8 mouse cellular contexts compared by ENCODE assay signal in genomic region chr17:35178528-35178927, GRCm38 (mm10). TPM values are rescaled to one million over a fixed set of nuclear protein-coding genes. Genes with fewer than 3 reads are reported as not detected.
DNase-seq lines count a peak whose midpoint lies in the region; ATAC-seq and TF ChIP-seq lines count a peak whose summit lies in the region.

No protein-coding gene starts in this region.

- no peaks in the 10 kb centered on the region for H3K4me1 ChIP-seq in hindbrain, embryonic 11.5 days (replicated peaks; ENCODE audit: control insufficient read depth, insufficient read depth, low read length)
- H3K4me1 ChIP-seq in hindbrain, embryonic 16.5 days (ENCODE audit: control insufficient read depth, insufficient read depth, low read depth, low read length) = no peaks in the 10 kb centered on the region
- H3K4me1 ChIP-seq in embryonic facial prominence, embryonic 14.5 days (ENCODE audit: control insufficient read depth, insufficient read depth, low read length) = peaks cover 4% of the 10 kb centered on the region; the same call in 1 of the 2 replicates
- peaks cover 11% of the 10 kb centered on the region for H3K4me1 ChIP-seq in limb, embryonic 13.5 days

- H3K9ac ChIP-seq in hindbrain, embryonic 11.5 days (ENCODE audit: low read depth, low read length) = no peak overlapping the region
- H3K9ac ChIP-seq in hindbrain, embryonic 16.5 days (ENCODE audit: low read depth, low read length) = no peak overlapping the region
- no peak overlapping the region for H3K9ac ChIP-seq in embryonic facial prominence, embryonic 14.5 days (ENCODE audit: low read depth, low read length)
- no peak overlapping the region for H3K9ac ChIP-seq in limb, embryonic 13.5 days

- no peaks in the 10 kb centered on the region for H3K9me3 ChIP-seq in hindbrain, embryonic 11.5 days (ENCODE audit: control insufficient read depth, low read length)
- H3K9me3 ChIP-seq in hindbrain, embryonic 16.5 days (ENCODE audit: control insufficient read depth, low read length) = no peaks in the 10 kb centered on the region
- H3K9me3 ChIP-seq in embryonic facial prominence, embryonic 14.5 days (ENCODE audit: control insufficient read depth, low read length) = no peaks in the 10 kb centered on the region
- H3K9me3 ChIP-seq in limb, embryonic 13.5 days = no peaks in the 10 kb centered on the region

- WGBS in hindbrain, embryonic 11.5 days = 17% methylated on average over 5 of the region's 5 CpGs
- WGBS in hindbrain, embryonic 16.5 days = 12% methylated on average over 5 of the region's 5 CpGs
- 18% methylated on average over 5 of the region's 5 CpGs for WGBS in embryonic facial prominence, embryonic 14.5 days
- WGBS in limb, embryonic 13.5 days = 16% methylated on average over 5 of the region's 5 CpGs

- no peaks in the 10 kb centered on the region for H3K36me3 ChIP-seq in hindbrain, embryonic 11.5 days (ENCODE audit: control insufficient read depth, insufficient read depth, low read length)
- H3K36me3 ChIP-seq in hindbrain, embryonic 16.5 days (ENCODE audit: control insufficient read depth, insufficient read depth, low read length) = no peaks in the 10 kb centered on the region
- no peaks in the 10 kb centered on the region for H3K36me3 ChIP-seq in embryonic facial prominence, embryonic 14.5 days (ENCODE audit: control insufficient read depth, insufficient read depth, low read length)
- no peaks in the 10 kb centered on the region for H3K36me3 ChIP-seq in limb, embryonic 13.5 days

- in situ Hi-C loops in Patski (cut with MboI; ENCODE audit: low pct_unique_long_range_greater_than_20kb) = no loop called here

- intact Hi-C loops in heart, postnatal 25 days (cut with DNase I) = loop anchor here (1.0 to 2.0 kb wide), 2 partner anchors 16 to 54 kb away; partner anchors contain the start of gene Ltb

- TF ChIP-seq CTCF in Patski (IDR thresholded peaks at IDR 0.05) = peak; percentile 93

- POLR2A ChIA-PET in Patski (lab: Charles Lee) = no interaction called here

- H3K4me3 ChIP-seq in hindbrain, embryonic 11.5 days (ENCODE audit: low read depth, low read length) = no peak overlapping the region
- no peak overlapping the region for H3K4me3 ChIP-seq in hindbrain, embryonic 16.5 days (ENCODE audit: low read length)
- H3K4me3 ChIP-seq in embryonic facial prominence, embryonic 14.5 days (ENCODE audit: low read depth, low read length) = no peak overlapping the region
- no peak overlapping the region for H3K4me3 ChIP-seq in limb, embryonic 13.5 days

- H3K27ac ChIP-seq in hindbrain, embryonic 11.5 days (ENCODE audit: low read depth, low read length) = no peak overlapping the region
- H3K27ac ChIP-seq in hindbrain, embryonic 16.5 days (ENCODE audit: low read depth, low read length) = no peak overlapping the region
- H3K27ac ChIP-seq in embryonic facial prominence, embryonic 14.5 days (replicated peaks; ENCODE audit: low read depth, low read length) = no peak overlapping the region
- no peak overlapping the region for H3K27ac ChIP-seq in limb, embryonic 13.5 days

- DNase-seq in hindbrain, embryonic 11.5 days (ENCODE audit: low spot score) = peak; percentile 84
- peak; percentile 15 for DNase-seq in Patski (ENCODE audit: low read depth, low spot score)
- peak; percentile 74 for DNase-seq in embryonic facial prominence, embryonic 14.5 days (ENCODE audit: low spot score)
- DNase-seq in heart, postnatal 25 days (ENCODE audit: low spot score) = peak; percentile 50
- DNase-seq in thymus, postnatal 25 days = peak; percentile 87

- H3K27me3 ChIP-seq in hindbrain, embryonic 11.5 days (ENCODE audit: control insufficient read depth, insufficient read depth, low read length) = no peaks in the 10 kb centered on the region
- H3K27me3 ChIP-seq in hindbrain, embryonic 16.5 days (replicated peaks; ENCODE audit: control insufficient read depth, insufficient read depth, low read length) = no peaks in the 10 kb centered on the region
- no peaks in the 10 kb centered on the region for H3K27me3 ChIP-seq in Patski
- no peaks in the 10 kb centered on the region for H3K27me3 ChIP-seq in embryonic facial prominence, embryonic 14.5 days (replicated peaks; ENCODE audit: control insufficient read depth, insufficient read depth, low read length)
- no peaks in the 10 kb centered on the region for H3K27me3 ChIP-seq in limb, embryonic 13.5 days

- ATAC-seq in hindbrain, embryonic 11.5 days (ENCODE audit: low FRiP score) = no peak
- no peak for ATAC-seq in hindbrain, embryonic 16.5 days
- ATAC-seq in Patski = peak; percentile 82
- peak; percentile 82 for ATAC-seq in embryonic facial prominence, embryonic 14.5 days (ENCODE audit: low read depth)
- peak; percentile 77 for ATAC-seq in limb, embryonic 13.5 days (ENCODE audit: low FRiP score, low read depth)
- peak; percentile 87 for ATAC-seq in monocyte, adult 5-6 weeks (replicated peaks; ENCODE audit: insufficient number of reproducible peaks, low FRiP score, low TSS enrichment, poor library complexity, severe bottlenecking)

- H3K4me2 ChIP-seq in hindbrain, embryonic 11.5 days (replicated peaks; ENCODE audit: low read depth, low read length) = no peak overlapping the region
- H3K4me2 ChIP-seq in hindbrain, embryonic 16.5 days (ENCODE audit: low read length) = no peak overlapping the region
- no peak overlapping the region for H3K4me2 ChIP-seq in embryonic facial prominence, embryonic 14.5 days (ENCODE audit: low read depth, low read length)
- no peak overlapping the region for H3K4me2 ChIP-seq in limb, embryonic 13.5 days (replicated peaks)

- CTCF ChIA-PET in Patski (lab: Charles Lee) = interaction anchor here (0.6 to 2.0 kb wide), 11 partner anchors 10 to 194 kb away, joined by 3 to 24 read pairs (median 3); no protein-coding TSS in a partner anchor

RNA-seq across cellular contexts. Expression of gene Aif1, which starts 2.7 kb away (rescaled TPM):
- polyA plus RNA-seq in hindbrain, embryonic 11.5 days (2014; fragmentation: Nextera tagmentation; extraction: Ambion mirVana) = 6.1 and 8.4 TPM in 2 replicates
- 5.6 and 10.1 TPM in 2 replicates for polyA plus RNA-seq in hindbrain, embryonic 16.5 days (2015; fragmentation: Nextera tagmentation; extraction: Ambion mirVana)
- 0.14 TPM for polyA plus RNA-seq in Patski (2021)
- 16.5 and 17.7 TPM in 2 replicates for polyA plus RNA-seq in embryonic facial prominence, embryonic 14.5 days (2014; fragmentation: Nextera tagmentation; extraction: Ambion mirVana)
- total RNA-seq in heart, postnatal 25 days (2021) = 1 to 10 TPM; 2.3 to 3.5 TPM
- 9.0 and 10.2 TPM in 2 replicates for polyA plus RNA-seq in limb, embryonic 13.5 days (2015; fragmentation: Nextera tagmentation; extraction: Ambion mirVana)
- 20.7 to 64.8 TPM (median 31.9 TPM) in 3 replicates for total RNA-seq in monocyte, adult 5-6 weeks (2017)

RNA-seq across cellular contexts. Expression of gene Lst1, which starts 9.7 kb away (rescaled TPM):
- 5.6 and 9.8 TPM in 2 replicates for polyA plus RNA-seq in hindbrain, embryonic 11.5 days (2014; fragmentation: Nextera tagmentation; extraction: Ambion mirVana)
- 4.8 and 7.3 TPM in 2 replicates for polyA plus RNA-seq in hindbrain, embryonic 16.5 days (2015; fragmentation: Nextera tagmentation; extraction: Ambion mirVana)
- polyA plus RNA-seq in Patski (2021) = not detected
- polyA plus RNA-seq in embryonic facial prominence, embryonic 14.5 days (2014; fragmentation: Nextera tagmentation; extraction: Ambion mirVana) = 22.2 and 26.9 TPM in 2 replicates
- total RNA-seq in heart, postnatal 25 days (2021) = 1 to 10 TPM; 2.7 to 5.3 TPM
- 10.1 and 12.1 TPM in 2 replicates for polyA plus RNA-seq in limb, embryonic 13.5 days (2015; fragmentation: Nextera tagmentation; extraction: Ambion mirVana)
- total RNA-seq in monocyte, adult 5-6 weeks (2017) = 763 to 1,006 TPM (median 964 TPM) in 3 replicates

RNA-seq across cellular contexts. Expression of gene Prrc2a, which starts 13.8 kb away (rescaled TPM):
- polyA plus RNA-seq in hindbrain, embryonic 11.5 days (2014; fragmentation: Nextera tagmentation; extraction: Ambion mirVana) = 167 and 205 TPM in 2 replicates
- 138 and 153 TPM in 2 replicates for polyA plus RNA-seq in hindbrain, embryonic 16.5 days (2015; fragmentation: Nextera tagmentation; extraction: Ambion mirVana)
- 300 TPM for polyA plus RNA-seq in Patski (2021)
- polyA plus RNA-seq in embryonic facial prominence, embryonic 14.5 days (2014; fragmentation: Nextera tagmentation; extraction: Ambion mirVana) = 151 and 172 TPM in 2 replicates
- total RNA-seq in heart, postnatal 25 days (2021) = 100 to 1,000 TPM; 135 to 143 TPM
- polyA plus RNA-seq in limb, embryonic 13.5 days (2015; fragmentation: Nextera tagmentation; extraction: Ambion mirVana) = 217 and 227 TPM in 2 replicates
- total RNA-seq in monocyte, adult 5-6 weeks (2017) = 21.3 to 57.6 TPM (median 32.1 TPM) in 3 replicates

RNA-seq across cellular contexts. Expression of gene Ltb, which starts 15.7 kb away (rescaled TPM):
- polyA plus RNA-seq in hindbrain, embryonic 11.5 days (2014; fragmentation: Nextera tagmentation; extraction: Ambion mirVana) = 0.22 and 0.32 TPM in 2 replicates
- 1.1 and 1.2 TPM in 2 replicates for polyA plus RNA-seq in hindbrain, embryonic 16.5 days (2015; fragmentation: Nextera tagmentation; extraction: Ambion mirVana)
- polyA plus RNA-seq in Patski (2021) = not detected
- polyA plus RNA-seq in embryonic facial prominence, embryonic 14.5 days (2014; fragmentation: Nextera tagmentation; extraction: Ambion mirVana) = 2.0 and 3.3 TPM in 2 replicates
- total RNA-seq in heart, postnatal 25 days (2021) = 1 to 10 TPM; 1.4 to 1.8 TPM
- polyA plus RNA-seq in limb, embryonic 13.5 days (2015; fragmentation: Nextera tagmentation; extraction: Ambion mirVana) = 0.99 and 1.3 TPM in 2 replicates
- total RNA-seq in monocyte, adult 5-6 weeks (2017) = 38.1 to 48.1 TPM (median 38.4 TPM) in 3 replicates

RNA-seq across cellular contexts. Expression of gene Tnf, which starts 23.3 kb away (rescaled TPM):
- not detected in 2 replicates for polyA plus RNA-seq in hindbrain, embryonic 11.5 days (2014; fragmentation: Nextera tagmentation; extraction: Ambion mirVana)
- not detected in 2 replicates for polyA plus RNA-seq in hindbrain, embryonic 16.5 days (2015; fragmentation: Nextera tagmentation; extraction: Ambion mirVana)
- polyA plus RNA-seq in Patski (2021) = not detected
- 0.62 and 0.74 TPM in 2 replicates for polyA plus RNA-seq in embryonic facial prominence, embryonic 14.5 days (2014; fragmentation: Nextera tagmentation; extraction: Ambion mirVana)
- total RNA-seq in heart, postnatal 25 days (2021) = under 1 TPM; 0.56 to 0.60 TPM
- polyA plus RNA-seq in limb, embryonic 13.5 days (2015; fragmentation: Nextera tagmentation; extraction: Ambion mirVana) = 0.27 and 0.36 TPM in 2 replicates
- 37.0 to 62.7 TPM (median 38.1 TPM) in 3 replicates for total RNA-seq in monocyte, adult 5-6 weeks (2017)

Comparison
In these comparisons a context has a peak if more than half of its experiments do, and no peak if none do; other contexts are left out.
1. ATAC-seq: peak in Patski (single experiment), embryonic facial prominence, embryonic 14.5 days (single experiment), limb, embryonic 13.5 days (single experiment) and monocyte, adult 5-6 weeks (single experiment); none in hindbrain, embryonic 11.5 days (single experiment) and hindbrain, embryonic 16.5 days (single experiment).
2. DNase-seq: peak in every context shown above with its lines; median percentile 87 in thymus, postnatal 25 days; 84 in hindbrain, embryonic 11.5 days; 74 in embryonic facial prominence, embryonic 14.5 days; 50 in heart, postnatal 25 days; 15 in Patski.